Mouse (Mus musculus): ENCODE data around the gene Ank3. TPM values are rescaled to one million over a fixed set of nuclear protein-coding genes. Genes with fewer than 3 reads are reported as not detected.

The Ank3 gene
- polyA plus RNA-seq, 1 experiment from 2014 or later: 24.7 TPM

- Histone ChIP-seq H3K9me3 (ENCODE audit: control insufficient read depth, low read length) (no peaks in the 10 kb centered on the region), H3K9ac (ENCODE audit: low read length) (no peak overlapping the region), H3K4me2 (ENCODE audit: low read length) (no peak overlapping the region), H3K4me1 (replicated peaks; ENCODE audit: control insufficient read depth, insufficient read depth, low read length) (no peaks in the 10 kb centered on the region), H3K4me3 (ENCODE audit: low read depth, low read length) (no peak overlapping the region), H3K27me3 (replicated peaks; ENCODE audit: control insufficient read depth, insufficient read depth, low read length) (no peaks in the 10 kb centered on the region), H3K36me3 (ENCODE audit: control insufficient read depth, insufficient read depth, low read length) (no peaks in the 10 kb centered on the region), H3K27ac (ENCODE audit: low read depth) (no peak overlapping the region)
- ATAC-seq (replicated peaks; ENCODE audit: low FRiP score, low TSS enrichment, low read depth): no peak
- no peak for DNase-seq (ENCODE audit: low spot score)
These were observed 643.0 kb downstream of the Ank3 start for GRCm38 (mm10) chr10:70041562-70041961.

- Histone ChIP-seq H3K36me3 (ENCODE audit: control insufficient read depth, insufficient read depth, low read length) (no peaks in the 10 kb centered on the region), H3K9ac (ENCODE audit: low read length) (no peak overlapping the region), H3K4me2 (ENCODE audit: low read length) (no peak overlapping the region), H3K27ac (ENCODE audit: low read depth) (no peak overlapping the region), H3K9me3 (ENCODE audit: control insufficient read depth, low read length) (no peaks in the 10 kb centered on the region), H3K27me3 (replicated peaks; ENCODE audit: control insufficient read depth, insufficient read depth, low read length) (no peaks in the 10 kb centered on the region), H3K4me3 (ENCODE audit: low read depth, low read length) (no peak overlapping the region), H3K4me1 (replicated peaks; ENCODE audit: control insufficient read depth, insufficient read depth, low read length) (no peaks in the 10 kb centered on the region)
- ATAC-seq (replicated peaks; ENCODE audit: low FRiP score, low TSS enrichment, low read depth) (no peak), DNase-seq (ENCODE audit: low spot score) (no peak)
- WGBS: 73% methylated on average over 2 of the region's 2 CpGs
These were observed 647.1 kb downstream of the Ank3 start for GRCm38 (mm10) chr10:70045722-70046121.

GRCm38 (mm10) chr10:70049771-70050170, 651.2 kb downstream of the Ank3 start:
- H3K4me3 ChIP-seq (ENCODE audit: low read depth, low read length): no peak overlapping the region
- 70% methylated on average over 7 of the region's 7 CpGs for WGBS
- no peak for ATAC-seq (replicated peaks; ENCODE audit: low FRiP score, low TSS enrichment, low read depth)

GRCm38 (mm10) chr10:70055291-70055690, 656.7 kb downstream of the Ank3 start:
- H3K27me3 ChIP-seq (replicated peaks; ENCODE audit: control insufficient read depth, insufficient read depth, low read length): no peaks in the 10 kb centered on the region
- 81% methylated on average over 2 of the region's 2 CpGs for WGBS
- H3K9ac ChIP-seq (ENCODE audit: low read length): no peak overlapping the region
- H3K36me3 ChIP-seq (ENCODE audit: control insufficient read depth, insufficient read depth, low read length): no peaks in the 10 kb centered on the region
- H3K4me3 ChIP-seq (ENCODE audit: low read depth, low read length): no peak overlapping the region
- no peak overlapping the region for H3K27ac ChIP-seq (ENCODE audit: low read depth)
- no peaks in the 10 kb centered on the region for H3K4me1 ChIP-seq (replicated peaks; ENCODE audit: control insufficient read depth, insufficient read depth, low read length)
- H3K4me2 ChIP-seq (ENCODE audit: low read length): no peak overlapping the region
- no peak for ATAC-seq (replicated peaks; ENCODE audit: low FRiP score, low TSS enrichment, low read depth)
- no peak for DNase-seq (ENCODE audit: low spot score)
- H3K9me3 ChIP-seq (ENCODE audit: control insufficient read depth, low read length): peaks cover 5% of the 10 kb centered on the region

More at GRCm38 (mm10) chr10:70049771-70050170, 651.2 kb downstream of the Ank3 start:
- H3K36me3 ChIP-seq (ENCODE audit: control insufficient read depth, insufficient read depth, low read length): no peaks in the 10 kb centered on the region
- no peak overlapping the region for H3K9ac ChIP-seq (ENCODE audit: low read length)
- H3K27ac ChIP-seq (ENCODE audit: low read depth): no peak overlapping the region
- no peaks in the 10 kb centered on the region for H3K27me3 ChIP-seq (replicated peaks; ENCODE audit: control insufficient read depth, insufficient read depth, low read length)
- no peaks in the 10 kb centered on the region for H3K4me1 ChIP-seq (replicated peaks; ENCODE audit: control insufficient read depth, insufficient read depth, low read length)
- DNase-seq (ENCODE audit: low spot score): no peak
- no peak overlapping the region for H3K4me2 ChIP-seq (ENCODE audit: low read length)
- H3K9me3 ChIP-seq (ENCODE audit: control insufficient read depth, low read length): peaks cover 5% of the 10 kb centered on the region

GRCm38 (mm10) chr10:70057064-70057463, 658.5 kb downstream of the Ank3 start:
- DNase-seq (ENCODE audit: low spot score) (no peak), ATAC-seq (replicated peaks; ENCODE audit: low FRiP score, low TSS enrichment, low read depth) (peak; percentile 43; the same call in 1 of the 2 replicates)
- Histone ChIP-seq H3K27ac (ENCODE audit: low read depth) (no peak overlapping the region), H3K27me3 (replicated peaks; ENCODE audit: control insufficient read depth, insufficient read depth, low read length) (no peaks in the 10 kb centered on the region), H3K4me3 (ENCODE audit: low read depth, low read length) (no peak overlapping the region), H3K4me2 (ENCODE audit: low read length) (no peak overlapping the region), H3K9me3 (ENCODE audit: control insufficient read depth, low read length) (peaks cover 5% of the 10 kb centered on the region), H3K4me1 (replicated peaks; ENCODE audit: control insufficient read depth, insufficient read depth, low read length) (no peaks in the 10 kb centered on the region), H3K36me3 (ENCODE audit: control insufficient read depth, insufficient read depth, low read length) (no peaks in the 10 kb centered on the region), H3K9ac (ENCODE audit: low read length) (no peak overlapping the region)
- WGBS: 50% methylated on average over 3 of the region's 3 CpGs

- WGBS: 68% methylated on average over 19 of the region's 19 CpGs
- H3K36me3 ChIP-seq (ENCODE audit: control insufficient read depth, insufficient read depth, low read length): no peaks in the 10 kb centered on the region
- no peaks in the 10 kb centered on the region for H3K4me1 ChIP-seq (replicated peaks; ENCODE audit: control insufficient read depth, insufficient read depth, low read length)
- no peak overlapping the region for H3K4me3 ChIP-seq (ENCODE audit: low read depth, low read length)
- DNase-seq (ENCODE audit: low spot score): no peak
- no peak overlapping the region for H3K27ac ChIP-seq (ENCODE audit: low read depth)
- H3K4me2 ChIP-seq (ENCODE audit: low read length): no peak overlapping the region
- ATAC-seq (replicated peaks; ENCODE audit: low FRiP score, low TSS enrichment, low read depth): no peak
- H3K9ac ChIP-seq (ENCODE audit: low read length): no peak overlapping the region
- H3K27me3 ChIP-seq (replicated peaks; ENCODE audit: control insufficient read depth, insufficient read depth, low read length): no peaks in the 10 kb centered on the region
- no peaks in the 10 kb centered on the region for H3K9me3 ChIP-seq (ENCODE audit: control insufficient read depth, low read length)
These were observed 661.6 kb downstream of the Ank3 start for GRCm38 (mm10) chr10:70060021-70060688.

- H3K27me3 ChIP-seq (replicated peaks; ENCODE audit: control insufficient read depth, insufficient read depth, low read length): no peaks in the 10 kb centered on the region
- H3K4me2 ChIP-seq (ENCODE audit: low read length): no peak overlapping the region
- no peak overlapping the region for H3K4me3 ChIP-seq (ENCODE audit: low read depth, low read length)
These were observed 662.1 kb downstream of the Ank3 start for GRCm38 (mm10) chr10:70060689-70061081.

GRCm38 (mm10) chr10:70063881-70064555, 665.4 kb downstream of the Ank3 start:
- no peak for DNase-seq (ENCODE audit: low spot score)
- H3K9me3 ChIP-seq (ENCODE audit: control insufficient read depth, low read length): no peaks in the 10 kb centered on the region
- H3K27ac ChIP-seq (ENCODE audit: low read depth): no peak overlapping the region
- no peaks in the 10 kb centered on the region for H3K36me3 ChIP-seq (ENCODE audit: control insufficient read depth, insufficient read depth, low read length)
- 90% methylated on average over 6 of the region's 6 CpGs for WGBS
- no peak overlapping the region for H3K9ac ChIP-seq (ENCODE audit: low read length)
- no peaks in the 10 kb centered on the region for H3K27me3 ChIP-seq (replicated peaks; ENCODE audit: control insufficient read depth, insufficient read depth, low read length)
- H3K4me3 ChIP-seq (ENCODE audit: low read depth, low read length): no peak overlapping the region
- no peak for ATAC-seq (replicated peaks; ENCODE audit: low FRiP score, low TSS enrichment, low read depth)
- H3K4me2 ChIP-seq (ENCODE audit: low read length): no peak overlapping the region
- H3K4me1 ChIP-seq (replicated peaks; ENCODE audit: control insufficient read depth, insufficient read depth, low read length): 0 out of 2 replicates have a peak, but pooled peaks cover 2% of the 10 kb centered on the region

More at GRCm38 (mm10) chr10:70060689-70061081, 662.1 kb downstream of the Ank3 start:
- 41% methylated on average over 10 of the region's 10 CpGs for WGBS
- ATAC-seq (replicated peaks; ENCODE audit: low FRiP score, low TSS enrichment, low read depth): no peak
- no peak overlapping the region for H3K9ac ChIP-seq (ENCODE audit: low read length)
- no peak for DNase-seq (ENCODE audit: low spot score)
- H3K4me1 ChIP-seq (replicated peaks; ENCODE audit: control insufficient read depth, insufficient read depth, low read length): no peaks in the 10 kb centered on the region
- H3K9me3 ChIP-seq (ENCODE audit: control insufficient read depth, low read length): no peaks in the 10 kb centered on the region
- H3K36me3 ChIP-seq (ENCODE audit: control insufficient read depth, insufficient read depth, low read length): no peaks in the 10 kb centered on the region
- H3K27ac ChIP-seq (ENCODE audit: low read depth): no peak overlapping the region

GRCm38 (mm10) chr10:70065191-70065590, 666.6 kb downstream of the Ank3 start:
- no peaks in the 10 kb centered on the region for H3K36me3 ChIP-seq (ENCODE audit: control insufficient read depth, insufficient read depth, low read length)
- H3K4me1 ChIP-seq (replicated peaks; ENCODE audit: control insufficient read depth, insufficient read depth, low read length): 0 out of 2 replicates have a peak, but pooled peaks cover 2% of the 10 kb centered on the region
- H3K9ac ChIP-seq (ENCODE audit: low read length): no peak overlapping the region
- no peaks in the 10 kb centered on the region for H3K27me3 ChIP-seq (replicated peaks; ENCODE audit: control insufficient read depth, insufficient read depth, low read length)
- no peaks in the 10 kb centered on the region for H3K9me3 ChIP-seq (ENCODE audit: control insufficient read depth, low read length)
- ATAC-seq (replicated peaks; ENCODE audit: low FRiP score, low TSS enrichment, low read depth) (no peak), DNase-seq (ENCODE audit: low spot score) (no peak)
- 70% methylated on average over 3 of the region's 3 CpGs for WGBS
- no peak overlapping the region for H3K27ac ChIP-seq (ENCODE audit: low read depth)
- H3K4me3 ChIP-seq (ENCODE audit: low read depth, low read length): no peak overlapping the region
- no peak overlapping the region for H3K4me2 ChIP-seq (ENCODE audit: low read length)

Data from intestine, embryonic 14.5 days (tissue).